Mouse (Mus musculus) ES-E14 (cell line): Measurements from ENCODE around the gene Pole. TPM values are rescaled to one million over a fixed set of nuclear protein-coding genes. Genes with fewer than 3 reads are reported as not detected.

Experiments
- DNase-seq: peaks from one replicate; pipeline ENCODE4 v3.0.0-alpha.2; 2013; ENCODE audit warnings: low read depth, low spot score
- H3K27ac ChIP-seq: 2 replicates; pipeline ENCODE4 v1.5.1; 2012; ENCODE audit warnings: low read depth, mild to moderate bottlenecking, low read length, moderate library complexity, mixed read lengths; ENCODE audit not compliant: poor library complexity, insufficient read depth, severe bottlenecking
- H3K36me3 ChIP-seq: 2 replicates; pipeline ENCODE4 v1.6.1; 2012; ENCODE audit warnings: mild to moderate bottlenecking, low read length, moderate library complexity, mixed read lengths; ENCODE audit not compliant: control insufficient read depth, poor library complexity, insufficient read depth, severe bottlenecking
- H3K4me1 ChIP-seq, 2 experiments: fragments of 150-350 bp in 1 of 2; sonication (generic) in 1 of 2; 2 replicates each; pipeline ENCODE4 v1.6.1; 2012; ENCODE audit warnings: low read length in 2 of 2, mild to moderate bottlenecking in 1 of 2, mixed read lengths in 1 of 2; ENCODE audit not compliant: control insufficient read depth in 2 of 2, insufficient read depth in 2 of 2, poor library complexity in 1 of 2
- H3K4me3 ChIP-seq, 2 experiments: fragments of 150-350 bp in 1 of 2; sonication (generic) in 1 of 2; 2 replicates each; pipeline ENCODE4 v1.5.1; 2012; ENCODE audit warnings: low read length in 2 of 2, low read depth in 1 of 2, mild to moderate bottlenecking in 1 of 2, mixed read lengths in 1 of 2; ENCODE audit not compliant: insufficient read depth in 1 of 2, poor library complexity in 1 of 2, severe bottlenecking in 1 of 2
- H3K9ac ChIP-seq: 2 replicates; pipeline ENCODE4 v1.6.1; 2012; ENCODE audit warnings: low read depth, mild to moderate bottlenecking, low read length, mixed read lengths; ENCODE audit not compliant: poor library complexity, insufficient read depth, severe bottlenecking
- H3K9me3 ChIP-seq: fragments of 150-350 bp; sonication (generic); 2 replicates; pipeline ENCODE4 v1.6.1; 2012; ENCODE audit warnings: low read depth, mild to moderate bottlenecking, low read length; ENCODE audit not compliant: control insufficient read depth, insufficient read depth
- CHD2 ChIP-seq: IDR thresholded peaks from 2 replicates; pipeline ENCODE4 v1.6.1; 2014; ENCODE audit warnings: mild to moderate bottlenecking, low read depth, low read length, inconsistent platforms
- HCFC1 ChIP-seq: IDR thresholded peaks from 2 replicates; pipeline ENCODE4 v1.6.1; 2012; ENCODE audit warnings: low read length, inconsistent platforms, borderline replicate concordance; ENCODE audit not compliant: insufficient read depth
- MAFK ChIP-seq: IDR thresholded peaks from 2 replicates; pipeline ENCODE4 v1.6.1; 2014; ENCODE audit warnings: mild to moderate bottlenecking, low read depth, low read length, inconsistent platforms; ENCODE audit not compliant: insufficient read depth
- ZC3H11A ChIP-seq: IDR thresholded peaks from 2 replicates; pipeline ENCODE4 v1.6.1; 2012; ENCODE audit warnings: low read depth, mild to moderate bottlenecking, inconsistent platforms, low read length, borderline replicate concordance
- ZNF384 ChIP-seq: IDR thresholded peaks from 2 replicates; pipeline ENCODE4 v1.6.1; 2012; ENCODE audit warnings: low read depth, low read length, inconsistent platforms
- in situ Hi-C, 2 experiments: fragments of 600-800 bp; cut with MboI; formaldehyde crosslinking; loops; one replicate each; pipeline ENCODE4 v1.15.1; 2025; ENCODE audit warnings: low sequenced_read_pairs in 2 of 2, inconsistent platforms in 1 of 2; ENCODE audit not compliant: unreplicated experiment in 2 of 2
- total RNA-seq: library from RNA; depleted of rRNA; stranded (reverse); fragments of 300-350 nt; gene quantifications from 2 replicates; pipeline ENCODE4 v1.2.3, GENCODE M21; 2012

The Pole gene
- total RNA-seq, 1 experiment: 77.7 TPM

DNA sequence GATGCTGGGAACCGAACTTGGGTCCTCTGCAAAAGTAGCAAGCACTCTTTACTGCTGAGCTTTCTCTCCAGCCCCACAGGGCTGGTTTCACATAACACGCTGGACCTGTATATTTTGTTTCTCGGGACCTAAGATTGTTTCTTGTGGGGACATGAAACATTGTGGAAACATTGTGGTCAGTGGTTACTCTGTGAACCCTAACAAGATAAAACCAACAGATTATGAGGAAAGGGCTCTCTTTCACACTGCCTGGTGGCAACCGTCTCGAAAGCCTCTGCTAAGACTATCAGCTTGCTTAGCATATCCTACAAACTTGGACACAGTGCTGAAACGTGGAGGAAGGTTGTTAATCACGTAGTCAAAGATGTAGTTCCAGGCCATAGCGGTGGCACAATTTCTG is 60.9 kb downstream of the Pole start:
- Histone ChIP-seq H3K27ac (no peak overlapping the region), H3K4me1 (peaks cover 6 to 14% of the 10 kb centered on the region in 2 experiments; a peak in 3 of 4 replicates), H3K36me3 (no peaks in the 10 kb centered on the region), H3K4me3 (no peak overlapping the region), H3K9ac (no peak overlapping the region), H3K9me3 (no peaks in the 10 kb centered on the region)
- no peak for DNase-seq
- in situ Hi-C loops: no loop called here
- no peak for TF ChIP-seq ZNF384

DNA sequence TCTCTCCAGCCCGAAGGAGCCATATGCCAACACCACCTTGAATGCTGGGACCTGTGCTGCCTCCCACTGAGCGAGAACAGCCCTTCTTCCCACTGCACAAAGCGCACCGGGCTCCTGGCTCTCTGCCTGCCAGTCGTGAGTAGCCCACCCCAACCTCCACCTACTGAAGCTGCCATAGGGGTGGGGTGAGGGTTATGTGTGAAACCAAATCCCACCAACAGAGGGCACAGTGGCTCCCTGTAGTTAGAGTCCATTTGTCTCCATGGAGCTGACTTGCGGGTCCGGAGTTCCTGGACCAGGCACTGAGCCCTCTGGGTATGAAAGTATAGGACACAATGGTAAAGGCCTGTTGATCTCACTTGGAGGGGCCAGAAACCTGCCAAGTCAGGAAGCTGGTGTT is 68.6 kb downstream of the Pole start:
- peak; percentile 76 for DNase-seq
- H3K4me1 ChIP-seq: peaks cover 0 to 10% of the 10 kb centered on the region in 2 experiments; a peak in 2 of 4 replicates
- no peak overlapping the region for H3K9ac ChIP-seq
- H3K27ac ChIP-seq: no peak overlapping the region
- in situ Hi-C loops: loop anchor here (5.0 to 10.0 kb wide), 2 partner anchors 280 to 283 kb away; no protein-coding TSS in a partner anchor
- no peaks in the 10 kb centered on the region for H3K36me3 ChIP-seq
- no peak for TF ChIP-seq CHD2
- no peak for TF ChIP-seq ZC3H11A
- no peak for TF ChIP-seq MAFK
- no peak for TF ChIP-seq HCFC1
- TF ChIP-seq ZNF384: no peak
- no peaks in the 10 kb centered on the region for H3K9me3 ChIP-seq
- peak overlapping the region in 1 of 2 experiments; percentile 41; a peak in 3 of 4 replicates for H3K4me3 ChIP-seq

DNA sequence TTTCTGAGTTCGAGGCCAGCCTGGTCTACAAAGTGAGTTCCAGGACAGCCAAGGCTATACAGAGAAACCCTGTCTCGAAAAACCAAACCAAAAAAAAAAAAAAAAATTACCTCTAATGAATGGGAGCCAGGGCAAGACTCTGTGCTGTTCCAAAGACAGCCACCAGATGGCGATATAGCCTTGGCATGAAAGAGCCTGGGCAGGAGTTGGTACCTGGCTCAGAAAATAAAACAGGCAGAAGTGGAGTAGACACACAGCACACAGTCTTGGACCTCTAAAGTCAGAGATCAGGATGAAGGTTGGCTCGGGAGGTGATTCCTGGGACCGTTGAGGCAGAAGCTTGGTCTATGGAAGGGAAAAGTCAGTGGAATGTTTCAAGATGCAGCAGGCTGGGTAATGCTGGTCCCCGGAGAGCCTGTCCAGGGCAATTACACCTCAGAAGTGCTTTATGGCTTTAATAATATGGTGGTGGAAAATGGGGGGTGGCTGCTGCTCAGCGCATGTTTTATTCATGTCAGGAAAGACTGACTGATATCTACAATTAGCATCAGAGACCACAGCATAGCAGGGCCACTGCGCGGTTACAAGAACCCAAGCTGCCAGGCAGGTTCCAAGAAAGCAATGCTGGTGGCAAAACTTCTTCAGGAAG is 71.5 kb downstream of the Pole start:
- Histone ChIP-seq H3K9me3 (no peaks in the 10 kb centered on the region), H3K36me3 (no peaks in the 10 kb centered on the region), H3K4me3 (no peak overlapping the region), H3K27ac (no peak overlapping the region), H3K4me1 (peaks cover 0 to 14% of the 10 kb centered on the region in 2 experiments; a peak in 2 of 4 replicates), H3K9ac (no peak overlapping the region)
- TF ChIP-seq MAFK (no peak), ZC3H11A (peak; percentile 81), ZNF384 (peak; percentile 95)
- in situ Hi-C loops: loop anchor here (5.0 to 10.0 kb wide), 2 partner anchors 277 to 280 kb away; no protein-coding TSS in a partner anchor
- DNase-seq: peak; percentile 83

DNA sequence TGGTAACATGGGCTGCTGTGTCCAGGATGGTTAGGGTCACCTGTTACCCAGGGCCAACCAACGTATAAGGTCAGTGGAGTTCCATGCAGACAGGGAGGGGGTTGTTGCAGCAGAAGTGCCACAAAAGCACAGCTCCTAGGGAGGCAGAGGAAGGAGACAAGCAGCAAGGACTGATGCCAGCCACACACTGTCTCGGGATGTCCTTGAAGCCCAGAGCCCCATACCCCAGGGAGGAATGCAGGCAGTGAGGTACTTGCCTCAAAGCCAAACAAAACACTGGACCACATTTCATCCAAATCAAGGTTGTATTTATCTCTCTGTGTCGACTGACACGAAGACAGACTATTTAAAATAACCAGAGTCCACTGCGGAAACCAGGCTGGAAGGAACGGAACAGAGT is 75.4 kb downstream of the Pole start:
- no peak overlapping the region for H3K9ac ChIP-seq
- TF ChIP-seq ZC3H11A (no peak), CHD2 (no peak), ZNF384 (no peak), MAFK (no peak), HCFC1 (no peak)
- no peak overlapping the region for H3K4me3 ChIP-seq
- no peak overlapping the region for H3K27ac ChIP-seq
- in situ Hi-C loops: no loop called here
- peaks cover 0 to 13% of the 10 kb centered on the region in 2 experiments; a peak in 2 of 4 replicates for H3K4me1 ChIP-seq
- H3K9me3 ChIP-seq: no peaks in the 10 kb centered on the region
- DNase-seq: no peak
- peaks cover 2% of the 10 kb centered on the region; the same call in 1 of the 2 replicates for H3K36me3 ChIP-seq

DNA sequence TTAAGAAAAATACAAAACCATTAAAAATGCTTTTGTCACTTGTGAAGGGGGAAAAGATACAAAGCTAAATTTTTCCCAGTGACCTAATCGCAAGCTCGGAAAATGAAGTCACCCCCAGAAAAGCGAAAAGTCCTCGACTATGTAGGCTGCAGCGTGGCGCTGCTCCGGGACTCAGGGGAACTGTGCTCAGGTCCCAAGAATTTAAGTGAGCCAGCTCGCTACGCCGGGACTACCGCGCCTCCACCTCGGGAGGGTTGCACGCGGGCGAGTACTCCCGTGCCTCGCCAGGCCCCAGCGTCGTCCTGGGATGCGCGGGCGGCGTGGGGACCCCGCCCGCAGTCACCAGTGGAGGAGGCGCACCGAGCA is 76.7 kb downstream of the Pole start:
- Histone ChIP-seq H3K4me1 (peaks cover 0 to 13% of the 10 kb centered on the region in 2 experiments; a peak in 2 of 4 replicates), H3K4me3 (peak overlapping the region; percentile 62 to 74), H3K9me3 (no peaks in the 10 kb centered on the region), H3K9ac (peak overlapping the region; percentile 71), H3K36me3 (peaks cover 3% of the 10 kb centered on the region; the same call in 1 of the 2 replicates), H3K27ac (no peak overlapping the region)
- DNase-seq: no peak
- in situ Hi-C loops: no loop called here
- no peak for TF ChIP-seq CHD2
- no peak for TF ChIP-seq ZC3H11A
- no peak for TF ChIP-seq ZNF384
- no peak for TF ChIP-seq HCFC1
- no peak for TF ChIP-seq MAFK
